Mouse (Mus musculus): ENCODE data around the gene St7.

GRCm38 (mm10) chr6:17688676-17689075 is 4.1 kb upstream of the St7 start:
- TF ChIP-seq POLR2A (IDR thresholded peaks at IDR 0.05; ENCODE audit: control insufficient read depth, extremely low read depth, insufficient read depth, low read length, poor library complexity) (no peak), CTCF (IDR thresholded peaks at IDR 0.05; ENCODE audit: borderline replicate concordance, control insufficient read depth, extremely low read depth, insufficient read depth, low read length, poor library complexity) (no peak)
